ENCODE assay signal across 8 mouse cellular contexts in the genomic region with DNA sequence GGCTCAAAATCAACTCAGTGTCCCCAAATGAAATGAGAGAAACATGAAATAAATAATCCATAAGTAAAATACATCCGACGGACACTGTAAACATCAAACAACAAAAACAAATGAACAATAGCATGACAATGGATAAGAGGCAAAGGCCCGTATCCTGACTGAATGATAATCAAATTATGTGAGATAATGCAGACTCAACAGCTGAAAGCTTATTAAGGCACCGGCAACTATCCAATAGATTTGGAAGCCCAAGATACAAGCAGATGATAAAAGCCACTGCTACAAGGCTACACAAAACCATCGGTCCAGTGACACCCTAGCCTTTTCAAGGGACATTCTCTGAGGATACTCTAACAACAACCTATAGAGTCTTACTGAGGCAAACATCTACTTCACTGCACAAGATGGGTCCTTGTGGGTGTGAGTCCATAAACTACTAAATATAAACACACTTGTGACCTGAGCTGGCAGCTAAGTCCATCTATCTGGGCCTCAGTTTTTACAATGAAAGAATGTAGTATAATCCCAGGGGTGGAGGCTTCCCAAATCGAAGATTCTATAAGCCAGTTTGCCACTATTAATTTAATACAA. TPM values are rescaled to one million over a fixed set of nuclear protein-coding genes. Genes with fewer than 3 reads are reported as not detected.
DNase-seq lines count a peak whose midpoint lies in the region; ATAC-seq lines count a peak whose summit lies in the region.

No protein-coding gene starts in this region.

- H3K27me3 ChIP-seq in heart, embryonic 10.5 days (ENCODE audit: insufficient read depth, poor library complexity, severe bottlenecking): peaks cover 26% of the 10 kb centered on the region
- H3K27me3 ChIP-seq in forebrain, embryonic 15.5 days: peaks cover 14% of the 10 kb centered on the region
- H3K27me3 ChIP-seq in liver, embryonic 15.5 days: peaks cover 29% of the 10 kb centered on the region

- WGBS in heart, embryonic 10.5 days: 59% methylated on average over 6 of the region's 6 CpGs
- WGBS in forebrain, embryonic 15.5 days: 59% methylated on average over 6 of the region's 6 CpGs
- 30% methylated on average over 6 of the region's 6 CpGs for WGBS in liver, embryonic 15.5 days (ENCODE audit: insufficient replicate concordance)

- no peak for DNase-seq in heart, embryonic 10.5 days (ENCODE audit: low spot score)
- no peak for DNase-seq in heart, postnatal 10 days
- DNase-seq in CD4-positive helper T cell, adult 2 months (ENCODE audit: low read depth, low spot score): peak; percentile 30
- DNase-seq in yolk sac, embryonic 10.5 days (ENCODE audit: low spot score): no peak
- DNase-seq in urinary bladder, adult 18-20 months (ENCODE audit: low spot score in 2 of 2): no peak
- DNase-seq in left cerebral cortex, postnatal 36 days (ENCODE audit: low spot score in 2 of 2): no peak

- H3K4me1 ChIP-seq in heart, embryonic 10.5 days: peaks cover 31% of the 10 kb centered on the region
- H3K4me1 ChIP-seq in forebrain, embryonic 15.5 days: peaks cover 26% of the 10 kb centered on the region
- H3K4me1 ChIP-seq in liver, embryonic 15.5 days (replicated peaks): peaks cover 60% of the 10 kb centered on the region

- peak overlapping the region; percentile 99 for H3K4me3 ChIP-seq in heart, embryonic 10.5 days
- H3K4me3 ChIP-seq in forebrain, embryonic 15.5 days: peak overlapping the region; percentile 60
- peak overlapping the region; percentile 87 for H3K4me3 ChIP-seq in liver, embryonic 15.5 days (replicated peaks)

- no peak overlapping the region for H3K9ac ChIP-seq in forebrain, embryonic 15.5 days (replicated peaks)
- H3K9ac ChIP-seq in liver, embryonic 15.5 days: peak overlapping the region; percentile 88

- H3K36me3 ChIP-seq in heart, embryonic 10.5 days: no peaks in the 10 kb centered on the region
- no peaks in the 10 kb centered on the region for H3K36me3 ChIP-seq in forebrain, embryonic 15.5 days
- no peaks in the 10 kb centered on the region for H3K36me3 ChIP-seq in liver, embryonic 15.5 days (replicated peaks)

- peak overlapping the region; percentile 99; the same call in 1 of the 2 replicates for H3K27ac ChIP-seq in heart, embryonic 10.5 days
- no peak overlapping the region for H3K27ac ChIP-seq in forebrain, embryonic 15.5 days (replicated peaks)
- H3K27ac ChIP-seq in liver, embryonic 15.5 days (replicated peaks): peak overlapping the region; percentile 88

- H3K4me2 ChIP-seq in forebrain, embryonic 15.5 days (replicated peaks): peak overlapping the region; percentile 87
- peak overlapping the region; percentile 93 for H3K4me2 ChIP-seq in liver, embryonic 15.5 days

- ATAC-seq in forebrain, embryonic 15.5 days (replicated peaks): no peak
- no peak for ATAC-seq in liver, embryonic 15.5 days (ENCODE audit: insufficient read depth)

- intact Hi-C loops in heart, postnatal 10 days (cut with DNase I): no loop called here
- intact Hi-C loops in left cerebral cortex, postnatal 36 days (cut with DNase I): no loop called here

- H3K9me3 ChIP-seq in heart, embryonic 10.5 days: no peaks in the 10 kb centered on the region
- no peaks in the 10 kb centered on the region for H3K9me3 ChIP-seq in forebrain, embryonic 15.5 days
- H3K9me3 ChIP-seq in liver, embryonic 15.5 days (replicated peaks): no peaks in the 10 kb centered on the region

RNA-seq across cellular contexts. Expression of a gene that starts 1.6 kb away (rescaled TPM):
- polyA plus RNA-seq in heart, embryonic 10.5 days (2016; fragmentation: Nextera tagmentation; extraction: Ambion mirVana): 25.7 and 30.1 TPM in 2 replicates
- total RNA-seq in heart, postnatal 10 days (2021): 10 to 100 TPM; 52.1 to 58.6 TPM
- 11.4 and 13.3 TPM in 2 replicates for polyA plus RNA-seq in forebrain, embryonic 15.5 days (2015; fragmentation: Nextera tagmentation; extraction: Ambion mirVana)
- 20.6 and 22.5 TPM in 2 replicates for polyA plus RNA-seq in liver, embryonic 15.5 days (2015; fragmentation: Nextera tagmentation; extraction: Ambion mirVana)
- total RNA-seq in left cerebral cortex, postnatal 36 days (2021): 10 to 100 TPM; 22.3 to 23.1 TPM

RNA-seq across cellular contexts. Expression of a gene that starts 10.3 kb away (rescaled TPM):
- polyA plus RNA-seq in heart, embryonic 10.5 days (2016; fragmentation: Nextera tagmentation; extraction: Ambion mirVana): 6.2 and 6.6 TPM in 2 replicates
- 10 to 100 TPM; 22.9 to 26.9 TPM for total RNA-seq in heart, postnatal 10 days (2021)
- 0.71 and 1.0 TPM in 2 replicates for polyA plus RNA-seq in forebrain, embryonic 15.5 days (2015; fragmentation: Nextera tagmentation; extraction: Ambion mirVana)
- polyA plus RNA-seq in liver, embryonic 15.5 days (2015; fragmentation: Nextera tagmentation; extraction: Ambion mirVana): 8.2 and 8.7 TPM in 2 replicates
- total RNA-seq in left cerebral cortex, postnatal 36 days (2021): 1 to 10 TPM; 1.3 to 1.4 TPM
